Mouse (Mus musculus): ENCODE results near the gene F2rl3.

Gene F2rl3

GRCm38 (mm10) chr8:72766777-72767176, 5.1 kb downstream of the F2rl3 start:
- peak; percentile 0 for DNase-seq

- no peak for DNase-seq
Measured at GRCm38 (mm10) chr8:72777797-72778196, 16.1 kb downstream of the F2rl3 start.

DNA sequence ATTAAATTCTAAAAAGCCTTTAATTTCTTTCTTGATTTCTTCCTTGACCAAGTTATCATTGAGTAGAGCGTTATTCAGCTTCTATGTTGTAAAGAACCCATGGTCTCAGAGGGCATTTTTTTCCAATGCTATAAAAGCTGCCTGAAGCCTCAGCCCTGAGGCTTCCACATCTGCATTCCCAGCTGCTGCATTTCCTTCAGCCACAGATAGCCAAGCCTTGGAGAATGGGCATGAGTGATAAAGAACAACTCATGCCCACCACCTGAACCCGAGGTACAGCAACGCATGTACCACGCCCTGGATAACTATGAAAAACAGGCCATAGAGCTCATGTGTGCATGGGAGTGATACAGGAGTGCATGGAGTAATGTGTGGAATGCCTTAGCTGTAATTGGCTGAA, 19.0 kb downstream of the F2rl3 start:
- DNase-seq = no peak

GRCm38 (mm10) chr8:72801583-72801982, 39.9 kb downstream of the F2rl3 start:
- DNase-seq = no peak

DNA sequence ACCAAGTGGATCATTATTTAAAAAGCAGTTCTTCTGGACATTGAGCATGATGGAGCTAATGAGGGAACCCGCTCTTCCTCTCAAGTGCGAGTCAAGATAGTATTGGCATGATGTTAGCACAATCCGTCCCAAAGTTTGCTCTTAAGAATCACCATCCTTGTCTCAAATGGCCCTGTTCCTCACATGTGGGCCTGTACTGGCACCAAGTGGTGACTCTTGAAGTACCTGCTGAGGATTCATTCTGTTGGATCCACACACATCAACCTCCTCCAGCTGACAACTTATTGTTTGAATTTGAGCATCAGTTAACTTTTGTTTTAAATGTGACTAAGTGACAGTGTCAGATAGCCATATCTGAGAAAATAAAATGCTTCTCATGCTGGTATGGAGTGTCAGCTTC, 51.0 kb downstream of the F2rl3 start:
- DNase-seq = peak; percentile 28

Measured in kidney, adult 9 months (tissue).